Mouse (Mus musculus) embryonic stem cell, embryonic (primary cell): ENCODE measurements around the gene Kif18b.

ENCODE experiments used
- CTCF ChIA-PET, 4 experiments: fragments of 300-600 bp in 2 of 4; fragments of 350-600 bp in 2 of 4; sonication (Branson Sonifier 250); formaldehyde crosslinking; loops; one replicate each; lab custom pipeline; 2022; ENCODE audit warnings: inconsistent platforms in 2 of 4; lab: Charles Lee
- POLR2A ChIA-PET, 4 experiments: fragments of 300-600 bp in 2 of 4; fragments of 350-600 bp in 2 of 4; sonication (Branson Sonifier 250); formaldehyde crosslinking; loops; one replicate each; lab custom pipeline; 2022; ENCODE audit warnings: antibody characterized with exemption in 4 of 4, inconsistent platforms in 1 of 4; lab: Charles Lee

The Kif18b gene

DNA sequence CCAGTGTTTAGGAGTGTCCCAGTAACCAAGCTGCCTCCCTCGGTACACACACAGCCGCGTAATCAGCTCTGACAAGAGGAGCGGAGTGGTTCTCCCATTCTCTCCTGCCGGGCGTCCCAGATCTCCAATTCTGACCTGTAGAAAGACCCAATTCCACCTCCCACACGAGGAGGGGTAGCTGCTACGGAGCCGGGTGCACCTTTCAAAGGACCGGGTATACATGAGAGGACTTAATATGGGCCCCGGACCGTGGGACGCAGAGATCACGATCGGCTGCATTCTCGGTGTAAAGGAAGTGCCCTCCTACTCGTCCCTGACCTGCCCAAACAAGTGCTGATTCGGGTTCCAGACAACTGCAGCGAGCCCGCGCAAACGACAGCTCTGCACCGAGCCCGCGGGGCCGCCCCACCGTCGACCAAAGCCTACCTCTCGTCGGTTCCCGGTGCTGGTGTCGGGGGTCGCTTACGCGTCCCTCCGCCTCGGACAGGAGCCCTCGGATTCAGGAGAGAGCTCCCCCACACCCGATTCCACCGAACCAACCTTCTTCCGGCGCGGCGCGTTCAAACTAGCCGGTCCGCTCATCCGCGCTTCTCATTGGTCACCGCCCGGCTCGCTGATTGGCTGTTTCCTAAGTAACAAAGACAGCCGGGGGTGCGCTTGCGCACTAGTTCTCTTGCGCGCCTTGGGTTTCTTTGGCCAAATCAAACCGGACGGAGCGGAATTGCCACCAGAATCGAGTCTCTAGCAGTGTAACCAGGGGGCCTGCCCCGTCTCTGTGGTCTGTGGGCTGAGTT is at the start of gene Kif18b:
Gene Kif18b (minus strand): TSS at position 568 of the 794 bp plus-strand sequence.
- POLR2A ChIA-PET, result interaction anchor here (0.5 to 9.5 kb wide), 111 partner anchors 9 to 1471 kb away, joined by 3 to 93 read pairs (median 5); partner anchors contain the start of genes Hexim1 (in 4 of the 4), C1ql1 (in 3 of the 4), Ccdc103 (in 3 of the 4) and Dcakd (in 3 of the 4)
- CTCF ChIA-PET, result interaction anchor here (0.5 to 3.9 kb wide), 43 partner anchors 9 to 300 kb away, joined by 3 to 31 read pairs (median 3); partner anchors contain the start of genes Gfap (in 2 of the 4) and C1ql1 (in 1 of the 4)

- ChIA-PET CTCF (interaction anchor here (0.6 to 1.5 kb wide), 6 partner anchors 8 to 542 kb away, joined by 3 to 5 read pairs (median 4); partner anchors contain the start of gene Grn (in 1 of the 4)), POLR2A (interaction anchor here in 2 of 4 experiments (0.6 to 1.2 kb wide), 6 partner anchors 8 to 731 kb away, joined by 3 to 4 read pairs (median 3); partner anchors contain the start of genes Ccdc103 (in 1 of the 2) and Eftud2 (in 1 of the 2))
These were observed 47.4 kb upstream of the Kif18b start for GRCm38 (mm10) chr11:102972326-102972725.

DNA sequence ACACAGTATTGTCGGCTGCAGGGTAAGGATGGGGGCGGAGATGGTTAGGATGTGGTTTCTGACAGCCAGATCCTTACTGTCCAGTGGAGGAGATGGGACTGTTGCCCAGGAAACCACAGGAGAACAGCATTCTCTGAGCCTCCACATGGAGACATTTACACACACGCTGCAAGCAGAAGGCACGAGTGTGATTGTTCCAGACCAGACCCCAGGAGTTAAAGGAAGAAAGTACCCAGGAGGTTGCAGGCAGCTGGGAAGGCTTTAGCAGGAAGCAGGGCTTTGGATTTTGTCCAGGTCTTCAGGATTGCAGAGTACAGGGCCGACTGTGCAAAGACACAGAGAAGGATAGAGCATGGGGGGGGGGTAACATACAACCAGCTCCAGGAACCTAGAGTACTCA is 46.7 kb upstream of the Kif18b start:
- CTCF ChIA-PET, result interaction anchor here in 1 of 4 experiments (0.7 kb wide), 1 partner anchor 231 kb away, joined by 3 read pairs; no protein-coding TSS in a partner anchor
- POLR2A ChIA-PET, result interaction anchor here in 1 of 4 experiments (1.9 kb wide), 1 partner anchor 46 kb away, joined by 7 read pairs; the partner anchor contains the start of gene Kif18b

GRCm38 (mm10) chr11:102964547-102965091 is 39.7 kb upstream of the Kif18b start:
- ChIA-PET POLR2A (interaction anchor here in 3 of 4 experiments (0.8 to 2.0 kb wide), 11 partner anchors 8 to 194 kb away, joined by 3 to 11 read pairs (median 3); partner anchors contain the start of genes Kif18b (in 2 of the 3), C1ql1 (in 1 of the 3) and Hexim1 (in 1 of the 3)), CTCF (interaction anchor here in 2 of 4 experiments (0.6 to 1.0 kb wide), 2 partner anchors 8 to 72 kb away, joined by 3 to 5 read pairs; no protein-coding TSS in a partner anchor)

DNA sequence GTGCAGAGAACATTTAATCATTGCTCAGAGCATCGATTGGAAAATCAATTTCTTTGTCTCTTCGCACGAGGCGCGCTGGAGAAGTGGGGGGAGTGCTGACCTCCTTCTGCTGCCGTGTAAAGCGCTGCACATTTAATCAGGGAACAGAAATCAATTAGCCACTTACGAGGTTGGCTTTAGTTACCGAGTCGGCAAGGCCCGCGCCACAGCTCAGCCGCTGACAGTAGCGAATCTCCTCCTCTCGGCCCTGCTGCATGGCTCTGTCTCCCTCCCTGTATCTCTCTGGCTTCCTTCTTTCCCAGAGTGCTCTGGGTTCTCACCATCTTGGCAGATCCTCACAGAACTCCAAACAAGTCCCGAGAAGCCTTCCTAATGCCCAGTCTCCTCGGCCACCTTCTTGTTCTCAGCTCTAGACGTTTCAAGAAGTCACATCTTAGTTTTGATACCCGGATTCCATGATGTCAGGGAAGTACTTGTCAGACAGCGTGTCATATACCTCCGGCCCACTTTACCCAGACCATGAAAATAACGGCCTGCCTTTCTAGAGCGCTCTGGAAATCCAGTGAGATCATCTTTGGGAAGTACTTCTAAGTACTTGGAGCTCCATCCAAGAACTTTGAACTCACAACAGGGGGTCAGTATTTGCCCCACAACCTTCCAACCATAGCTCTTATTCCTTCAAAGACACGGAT is 39.1 kb upstream of the Kif18b start:
- ChIA-PET CTCF (interaction anchor here in 2 of 4 experiments (1.0 to 1.7 kb wide), 5 partner anchors 27 to 353 kb away, joined by 3 to 5 read pairs (median 3); no protein-coding TSS in a partner anchor), POLR2A (interaction anchor here (0.6 to 2.0 kb wide), 11 partner anchors 8 to 194 kb away, joined by 3 to 11 read pairs (median 3); partner anchors contain the start of genes Kif18b (in 2 of the 4), C1ql1 (in 1 of the 4) and Hexim1 (in 1 of the 4))

- ChIA-PET CTCF (interaction anchor here in 3 of 4 experiments (0.8 to 1.7 kb wide), 8 partner anchors 17 to 353 kb away, joined by 3 to 6 read pairs (median 3); partner anchors contain the start of genes Kif18b (in 2 of the 3) and C1ql1 (in 1 of the 3)), POLR2A (interaction anchor here in 3 of 4 experiments (0.6 to 2.0 kb wide), 9 partner anchors 17 to 197 kb away, joined by 3 to 11 read pairs (median 3); partner anchors contain the start of genes Hexim1 (in 2 of the 3), Kif18b (in 2 of the 3) and C1ql1 (in 1 of the 3))
These were observed 38.4 kb upstream of the Kif18b start for GRCm38 (mm10) chr11:102963246-102963854.

DNA sequence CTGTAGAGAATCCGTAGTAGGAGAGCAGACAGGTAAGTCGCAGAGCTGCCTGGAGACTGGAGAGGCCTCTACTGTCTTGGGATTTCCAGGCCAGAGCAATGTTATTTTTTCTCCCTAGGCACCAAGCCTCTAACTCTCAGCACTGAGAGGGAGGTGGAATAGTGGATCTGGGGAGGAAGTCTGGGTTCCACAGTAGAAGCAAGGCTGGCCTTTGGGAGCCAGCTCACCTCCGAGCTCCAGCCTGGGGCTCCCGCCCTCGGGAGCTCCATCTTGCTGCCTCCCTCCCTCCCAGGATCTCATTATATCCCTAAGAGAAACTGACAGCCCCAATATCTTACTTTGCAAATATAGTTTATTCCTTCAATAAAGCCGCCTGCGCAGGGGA is 37.9 kb upstream of the Kif18b start:
- CTCF ChIA-PET, result interaction anchor here in 3 of 4 experiments (0.8 to 1.7 kb wide), 7 partner anchors 16 to 234 kb away, joined by 3 to 6 read pairs (median 3); partner anchors contain the start of genes Kif18b (in 2 of the 3) and C1ql1 (in 1 of the 3)
- POLR2A ChIA-PET, result interaction anchor here in 3 of 4 experiments (0.6 to 2.0 kb wide), 6 partner anchors 24 to 198 kb away, joined by 3 to 11 read pairs (median 4); partner anchors contain the start of genes Hexim1 (in 1 of the 3) and Kif18b (in 1 of the 3)

GRCm38 (mm10) chr11:102961082-102961481 is 36.2 kb upstream of the Kif18b start:
- ChIA-PET POLR2A (interaction anchor here in 1 of 4 experiments (1.1 kb wide), 1 partner anchor 49 kb away, joined by 3 read pairs; no protein-coding TSS in a partner anchor), CTCF (no interaction called here)

- CTCF ChIA-PET, result interaction anchor here in 1 of 4 experiments (0.6 to 0.7 kb wide), 2 partner anchors 58 to 62 kb away, joined by 3 read pairs; partner anchors contain the start of gene Gfap
- POLR2A ChIA-PET, result interaction anchor here in 2 of 4 experiments (0.6 to 1.3 kb wide), 2 partner anchors 24 to 34 kb away, joined by 3 to 4 read pairs; partner anchors contain the start of gene Kif18b (in 1 of the 2)
These were observed 33.9 kb upstream of the Kif18b start for GRCm38 (mm10) chr11:102958870-102959269.

GRCm38 (mm10) chr11:102958431-102958830 is 33.5 kb upstream of the Kif18b start:
- POLR2A ChIA-PET, result interaction anchor here in 1 of 4 experiments (0.6 kb wide), 1 partner anchor 25 kb away, joined by 3 read pairs; no protein-coding TSS in a partner anchor
- CTCF ChIA-PET, result interaction anchor here in 1 of 4 experiments (0.6 to 0.7 kb wide), 2 partner anchors 57 to 62 kb away, joined by 3 read pairs; partner anchors contain the start of gene Gfap

- ChIA-PET POLR2A (interaction anchor here in 3 of 4 experiments (0.5 to 3.0 kb wide), 6 partner anchors 9 to 158 kb away, joined by 3 to 10 read pairs (median 6); partner anchors contain the start of genes C1ql1 (in 1 of the 3), Hexim1 (in 1 of the 3) and Kif18b (in 1 of the 3)), CTCF (interaction anchor here in 2 of 4 experiments (0.8 to 1.1 kb wide), 2 partner anchors 11 to 32 kb away, joined by 3 read pairs; partner anchors contain the start of gene Kif18b (in 1 of the 2))
These were observed 32.8 kb upstream of the Kif18b start for GRCm38 (mm10) chr11:102957692-102958091.

DNA sequence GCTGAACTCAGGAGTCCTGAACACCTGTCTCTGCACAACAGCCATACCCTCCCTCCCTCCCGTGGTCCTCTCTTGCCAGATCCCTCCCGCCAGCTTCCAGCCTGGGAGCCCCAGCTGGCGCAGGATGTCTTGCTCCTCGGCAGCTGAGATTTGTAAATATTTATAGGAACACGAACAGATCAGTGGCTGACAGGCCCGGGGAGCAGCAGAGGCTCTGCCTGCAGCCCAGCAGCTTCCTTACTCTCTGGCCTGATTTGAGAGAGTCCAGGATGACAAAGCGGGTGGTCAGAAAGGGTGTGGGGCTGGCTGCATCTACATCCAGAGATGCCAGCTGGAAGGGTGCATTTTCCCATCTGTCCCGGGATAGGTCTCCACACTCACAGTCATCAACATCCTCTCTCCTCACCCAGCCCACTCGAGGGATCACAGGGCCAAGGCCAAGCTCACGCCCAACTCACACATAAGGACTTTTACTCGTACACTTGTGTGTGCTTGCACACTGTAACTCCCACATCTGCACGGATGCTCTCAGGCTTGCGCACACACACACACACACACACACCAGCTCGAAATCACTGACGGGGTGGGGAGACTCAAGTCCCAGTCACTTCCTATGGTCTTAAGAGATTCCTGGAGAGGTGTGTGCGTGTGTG is 32.2 kb upstream of the Kif18b start:
- POLR2A ChIA-PET, result interaction anchor here in 3 of 4 experiments (0.5 to 3.0 kb wide), 12 partner anchors 8 to 159 kb away, joined by 3 to 10 read pairs (median 4); partner anchors contain the start of genes C1ql1 (in 2 of the 3), Dcakd (in 1 of the 3), Hexim1 (in 1 of the 3) and Kif18b (in 1 of the 3)

GRCm38 (mm10) chr11:102952922-102953321 is 28.0 kb upstream of the Kif18b start:
- POLR2A ChIA-PET, result no interaction called here
- CTCF ChIA-PET, result interaction anchor here in 2 of 4 experiments (0.7 to 1.0 kb wide), 2 partner anchors 150 to 686 kb away, joined by 3 read pairs; partner anchors contain the start of gene Lyzl6 (in 1 of the 2)

More for the DNA sequence above, 32.2 kb upstream of the Kif18b start:
- CTCF ChIA-PET, result interaction anchor here in 2 of 4 experiments (0.8 to 1.4 kb wide), 4 partner anchors 10 to 218 kb away, joined by 3 read pairs; partner anchors contain the start of gene Kif18b (in 1 of the 2)

DNA sequence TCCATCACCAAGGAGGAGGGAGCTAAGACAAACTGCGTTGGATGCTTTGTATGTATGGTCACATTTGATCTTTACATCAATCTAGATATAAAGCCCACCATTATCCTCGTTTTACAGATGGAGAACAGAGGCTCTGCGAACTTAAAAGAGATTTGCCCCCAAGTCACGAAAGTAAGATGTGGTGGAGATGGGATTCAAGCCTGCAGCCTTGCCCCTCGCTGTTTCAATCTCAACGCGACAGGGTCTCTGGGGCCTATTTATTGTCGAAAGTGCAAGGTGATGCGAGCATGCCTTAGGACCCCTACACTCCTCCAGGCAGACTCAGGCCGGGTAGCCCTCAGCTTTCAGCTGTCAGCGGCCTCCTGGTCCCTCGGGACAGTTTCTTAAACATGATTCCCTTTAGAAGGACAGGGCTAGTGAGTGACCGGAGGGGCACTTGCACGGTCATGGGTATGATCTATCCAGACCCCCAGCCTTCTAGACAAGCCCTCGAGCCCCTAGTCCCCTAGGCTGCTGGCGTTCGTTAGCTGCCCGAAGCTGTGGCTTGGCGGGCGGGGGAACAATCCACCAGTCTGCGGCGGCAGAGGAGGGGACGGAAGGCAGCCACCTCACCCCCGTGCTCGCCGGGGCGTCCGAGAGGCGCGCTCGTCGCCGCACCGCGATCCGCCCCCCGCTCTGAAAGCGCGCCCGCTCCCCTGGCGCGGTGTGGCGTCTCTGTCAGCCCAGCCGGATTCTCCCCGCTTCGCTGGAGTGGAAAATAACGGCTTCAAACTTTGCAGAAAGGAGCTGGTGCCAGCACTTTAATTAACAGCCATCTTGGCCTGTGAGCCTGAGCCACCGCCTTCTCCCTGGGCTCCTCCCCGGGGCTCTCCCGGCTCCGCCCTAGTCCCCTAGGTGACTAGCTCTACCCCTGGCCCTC is 23.4 kb upstream of the Kif18b start:
- ChIA-PET CTCF (interaction anchor here in 1 of 4 experiments (0.8 to 2.9 kb wide), 2 partner anchors 23 to 154 kb away, joined by 3 to 11 read pairs; partner anchors contain the start of genes Acbd4, Kif18b and Plcd3), POLR2A (interaction anchor here in 3 of 4 experiments (0.5 to 3.0 kb wide), 8 partner anchors 9 to 155 kb away, joined by 3 to 30 read pairs (median 3); partner anchors contain the start of genes Kif18b (in 2 of the 3) and Gjc1 (in 1 of the 3))
